In genomic region chr7:139092676-139093075, GRCm38 (mm10) we compare ENCODE assay signal across 20 mouse cellular contexts. TPM values are rescaled to one million over a fixed set of nuclear protein-coding genes. Genes with fewer than 3 reads are reported as not detected.
DNase-seq lines count a peak whose midpoint lies in the region; TF ChIP-seq lines count a peak whose summit lies in the region.
"Had no signal": no experiment of that assay in that cellular context is flagged by ENCODE, and none has a peak within 500 bp of the region (broad histone marks: within the 10 kb centered on the region; RNA-seq: fewer than 3 reads in every experiment).

No protein-coding gene starts in this region.

- peaks cover 68% of the 10 kb centered on the region for H3K4me1 ChIP-seq in cerebellum, adult 2 months (ENCODE audit: control insufficient read depth, insufficient read depth, low read length)

- peak overlapping the region; percentile 44 for H3K27ac ChIP-seq in cerebellum, adult 2 months (ENCODE audit: insufficient read depth, low read length)
- peak overlapping the region; percentile 75; the same call in 1 of the 2 replicates for H3K27ac ChIP-seq in layer of hippocampus, adult 2 months
- H3K27ac ChIP-seq: embryonic facial prominence, embryonic 10.5 days; embryonic facial prominence, embryonic 12.5 days; forebrain, embryonic 13.5 days; forebrain, embryonic 15.5 days had no signal

- H3K4me3 ChIP-seq in cerebellum, adult 2 months (replicated peaks; ENCODE audit: insufficient read depth, low read depth, low read length) = no peak overlapping the region
- no peak overlapping the region for H3K4me3 ChIP-seq in layer of hippocampus, adult 2 months
- H3K4me3 ChIP-seq: embryonic facial prominence, embryonic 10.5 days; embryonic facial prominence, embryonic 12.5 days; forebrain, embryonic 13.5 days; forebrain, embryonic 15.5 days had no signal

- TF ChIP-seq POLR2A in cerebellum, adult 2 months (IDR thresholded peaks at IDR 0.05; ENCODE audit: borderline replicate concordance, insufficient read depth, low read length) = no peak

- no peak for TF ChIP-seq CTCF in cerebellum, adult 2 months (IDR thresholded peaks at IDR 0.05; ENCODE audit: borderline replicate concordance, insufficient read depth, low read depth, low read length)
- TF ChIP-seq CTCF in layer of hippocampus, adult 2 months (conservative IDR thresholded peaks at IDR 0.05) = no peak

- H3K27me3 ChIP-seq in cerebellum, adult 2 months (ENCODE audit: control insufficient read depth, insufficient read depth, low read length) = no peaks in the 10 kb centered on the region
- H3K27me3 ChIP-seq: forebrain, embryonic 13.5 days; forebrain, embryonic 15.5 days had no signal

- no peak for DNase-seq in cerebellum, adult 2 months
- no peak for DNase-seq in cerebellum, postnatal 36 days
- peak; percentile 62 for DNase-seq in cerebellum, adult 9-11 months
- no peak for DNase-seq in cerebellum, postnatal 14 days
- no peak for DNase-seq in layer of hippocampus, adult 2 months (ENCODE audit: low spot score in 2 of 2)
- DNase-seq in layer of hippocampus, adult 9-10 months (ENCODE audit: low spot score) = no peak
- DNase-seq: adrenal gland, adult 8-10 months; adrenal gland, postnatal 14 days; adrenal gland, postnatal 36 days; B cell, adult 2 months; forebrain, postnatal 0 days had no signal

- 89% methylated on average over 5 of the region's 5 CpGs for WGBS in cerebellum, adult 2 months

RNA-seq across cellular contexts. Expression of gene Dpysl4, which starts 6.9 kb away (rescaled TPM):
- 127 and 156 TPM in 2 replicates for polyA plus RNA-seq in cerebellum, adult 2 months (2012; rRNA removed)
- total RNA-seq in layer of hippocampus, adult 2 months (2021) = 10 to 100 TPM; 51.5 to 52.0 TPM
- total RNA-seq: CH12.LX had no signal
- polyA plus RNA-seq: activated CD4-positive, CD25-positive, alpha-beta regulatory T cell, adult 4 months; CD4-positive, CD25-positive, alpha-beta regulatory T cell, adult 4 months; G1E; Patski had no signal
